Mouse (Mus musculus) v-Abl transformed pro-B cells (cell line): ENCODE data around the gene Fpr1.
"Not testable (repeated sequence)": the region's sequence is repeated elsewhere in the genome, so short reads cannot be mapped to it uniquely, and the experiment has no call there.

ENCODE experiments used
- in situ Hi-C, 2 experiments: fragments of 400-800 bp; cut with MboI; formaldehyde crosslinking; loops; one replicate each; pipeline ENCODE4 v1.15.1; 2025; ENCODE audit not compliant: unreplicated experiment in 2 of 2

Gene Fpr1

DNA sequence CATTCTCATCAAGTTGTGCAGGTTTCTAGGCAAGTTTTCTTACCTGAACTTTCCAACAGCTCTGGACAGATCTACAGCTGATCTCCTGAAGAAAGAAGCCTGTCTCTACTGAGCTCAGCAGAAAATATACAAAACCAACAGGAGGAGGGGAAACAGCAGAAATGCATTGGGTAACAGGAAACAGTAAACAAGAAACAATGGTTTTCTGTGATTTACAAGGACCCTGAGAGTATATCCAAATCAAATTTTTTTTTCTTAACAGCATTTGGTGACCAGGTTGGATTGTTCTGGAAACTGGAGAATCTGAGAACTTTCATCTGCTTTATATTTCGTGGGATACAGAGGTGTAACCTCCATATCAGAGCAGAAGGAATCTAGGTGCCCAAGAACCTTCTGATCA lies at the start of gene Fpr1:
TSS of gene Fpr1 (minus strand) at position 101 of the 400 bp plus-strand sequence.
- in situ Hi-C loops = no loop called here

DNA sequence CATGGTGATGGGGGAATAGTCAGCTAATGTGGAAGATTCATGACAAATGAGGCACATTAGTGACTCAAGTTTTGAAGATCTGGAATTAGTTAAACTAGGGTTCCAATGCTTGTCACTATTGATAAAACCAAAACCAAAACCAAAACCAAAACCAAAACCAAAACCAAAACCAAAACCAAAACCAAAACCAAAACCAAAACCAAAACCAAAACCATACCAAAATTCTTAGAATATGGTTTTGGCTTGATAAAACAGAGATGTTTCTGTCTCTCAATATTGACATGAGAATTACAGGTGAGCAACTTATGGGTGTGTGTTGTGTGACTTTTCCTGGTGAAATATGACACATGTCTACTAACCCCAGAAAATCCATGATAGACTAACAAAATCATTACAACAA lies 34.0 kb upstream of the Fpr1 start:
- in situ Hi-C loops = no loop called here

DNA sequence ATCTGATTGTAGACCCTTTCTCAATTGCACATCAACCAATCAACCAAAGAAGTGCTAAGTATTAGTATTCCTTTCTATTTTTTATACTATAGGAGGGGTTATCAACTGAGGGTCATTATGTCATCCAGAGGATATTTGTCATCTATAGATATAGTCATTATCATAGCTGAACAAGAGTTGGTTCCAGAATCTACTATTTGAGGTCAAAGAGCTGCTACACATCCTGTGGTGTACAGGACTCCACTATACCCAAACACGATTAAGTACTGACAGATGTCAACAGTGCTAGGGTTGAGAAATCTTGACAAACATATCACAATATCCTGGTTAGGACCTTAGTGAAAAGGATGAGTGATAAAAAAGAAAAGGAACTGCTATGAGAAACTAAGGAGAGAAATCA lies 33.6 kb upstream of the Fpr1 start:
- in situ Hi-C loops = no loop called here

DNA sequence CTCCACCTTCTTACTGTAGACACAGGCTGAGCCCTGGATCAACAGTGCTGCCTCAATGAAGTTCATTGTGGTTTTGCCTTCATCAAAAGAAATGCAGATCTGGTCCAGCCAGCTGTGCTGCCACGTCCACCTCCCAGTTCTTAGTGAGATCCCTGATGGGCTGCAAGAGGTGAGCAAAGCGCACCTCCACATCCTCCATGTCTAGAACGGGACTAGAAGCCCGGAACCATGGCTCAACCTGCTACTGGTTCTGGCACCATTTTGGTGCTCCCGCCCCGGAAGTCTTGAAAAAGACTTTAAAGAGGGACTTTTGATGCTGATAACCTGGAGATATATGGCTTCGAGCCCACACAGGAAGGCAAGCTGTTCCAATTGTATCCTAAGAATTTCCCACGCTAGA lies 28.9 kb upstream of the Fpr1 start:
- in situ Hi-C loops = not testable (repeated sequence)

DNA sequence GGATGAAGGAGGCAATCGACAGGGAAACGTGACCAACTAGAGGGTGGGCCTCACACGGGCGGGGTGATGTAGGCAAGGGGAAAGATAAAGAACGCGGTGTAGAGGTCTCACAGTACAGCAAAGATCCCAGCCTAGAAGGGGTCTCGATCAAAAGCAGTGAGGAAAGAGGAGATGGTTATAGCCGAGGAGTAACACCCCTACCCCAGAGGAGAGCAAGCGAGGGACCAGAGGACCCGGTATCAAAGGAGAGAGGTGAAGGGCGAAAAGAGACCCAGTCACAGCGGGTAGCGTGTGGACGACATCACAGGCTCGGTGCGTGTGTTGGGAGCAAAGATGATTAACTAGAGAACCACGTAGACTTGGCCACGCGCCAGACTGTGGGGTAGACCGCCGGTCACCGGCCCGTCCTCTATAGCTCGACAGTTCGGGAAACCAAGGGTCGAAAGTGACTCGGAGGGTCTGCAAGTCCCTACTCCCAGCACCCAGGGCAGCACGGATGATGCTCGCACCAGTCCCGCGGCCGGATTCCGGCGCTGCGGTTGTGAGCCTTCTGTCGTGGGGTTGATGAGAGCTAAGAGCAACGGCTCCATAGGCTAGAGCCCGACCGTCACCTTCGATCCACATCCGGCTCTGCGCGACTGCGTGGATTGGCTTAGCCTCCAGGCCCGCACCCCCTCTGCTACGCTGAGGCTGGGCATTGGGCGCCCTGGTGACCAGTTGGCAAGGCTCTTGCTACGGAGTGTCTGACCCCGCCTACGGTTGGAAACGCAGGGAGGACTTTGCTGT lies 26.1 kb upstream of the Fpr1 start:
- in situ Hi-C loops = no loop called here

DNA sequence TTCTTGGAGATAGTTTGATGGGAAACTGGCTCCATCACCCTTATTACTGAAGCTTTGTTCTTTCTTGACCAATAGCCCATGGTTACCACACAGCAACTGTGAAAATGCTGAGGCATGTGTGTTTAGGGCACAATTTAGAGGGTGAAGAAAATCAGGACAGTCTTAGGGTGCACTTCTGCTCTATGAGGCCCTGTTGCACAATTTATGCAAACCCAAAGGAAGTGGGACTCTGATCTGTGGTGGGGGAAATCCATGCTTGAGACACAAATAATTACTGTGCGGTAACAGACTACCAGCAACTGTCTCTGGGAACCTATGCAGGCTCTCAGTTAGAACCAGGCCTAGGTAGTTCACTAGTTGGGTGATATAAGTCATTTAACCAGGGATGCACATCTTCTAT lies 17.0 kb upstream of the Fpr1 start:
- in situ Hi-C loops = no loop called here

DNA sequence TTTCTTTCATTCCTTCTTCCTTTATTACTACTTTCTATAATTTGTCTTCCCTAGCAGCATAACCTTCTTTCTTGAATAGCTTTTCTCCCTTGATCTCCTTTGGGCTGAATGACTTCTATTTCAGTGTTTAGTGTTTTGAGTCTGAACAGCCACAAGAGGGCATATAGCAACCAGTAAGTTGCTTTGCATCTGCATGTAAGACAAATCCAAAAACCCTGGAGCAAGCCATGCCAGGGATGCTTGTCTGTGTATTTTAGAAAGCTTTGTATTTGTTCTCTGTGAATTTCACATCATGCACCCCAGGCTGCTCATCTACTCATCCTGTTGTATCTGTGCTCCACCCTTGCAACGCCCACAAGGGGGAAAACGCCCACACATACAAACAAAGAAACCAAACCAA lies 15.5 kb upstream of the Fpr1 start:
- in situ Hi-C loops = loop anchor here (5.0 to 10.0 kb wide), 2 partner anchors 137 to 504 kb away; no protein-coding TSS in a partner anchor

DNA sequence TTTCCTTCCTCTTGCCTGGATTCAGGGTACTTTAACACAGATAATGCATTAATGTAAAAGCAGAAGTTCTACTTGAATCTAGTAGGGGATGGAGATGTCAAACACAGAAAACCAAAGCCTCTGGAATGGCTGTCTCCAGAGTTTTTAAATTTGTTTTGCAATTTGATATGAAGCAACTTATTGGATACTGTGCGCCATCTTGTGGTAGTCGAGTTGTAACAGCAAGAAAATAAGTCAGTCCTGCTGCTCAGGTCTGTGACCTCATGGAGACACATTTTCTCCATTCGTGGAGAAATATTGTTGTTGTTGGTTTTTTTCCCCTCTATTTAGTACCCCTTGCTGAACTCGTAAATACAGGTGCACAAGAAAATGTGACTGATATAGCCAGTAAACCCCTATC lies 12.3 kb upstream of the Fpr1 start:
- in situ Hi-C loops = loop anchor here (5.0 to 10.0 kb wide), 2 partner anchors 134 to 501 kb away; no protein-coding TSS in a partner anchor

DNA sequence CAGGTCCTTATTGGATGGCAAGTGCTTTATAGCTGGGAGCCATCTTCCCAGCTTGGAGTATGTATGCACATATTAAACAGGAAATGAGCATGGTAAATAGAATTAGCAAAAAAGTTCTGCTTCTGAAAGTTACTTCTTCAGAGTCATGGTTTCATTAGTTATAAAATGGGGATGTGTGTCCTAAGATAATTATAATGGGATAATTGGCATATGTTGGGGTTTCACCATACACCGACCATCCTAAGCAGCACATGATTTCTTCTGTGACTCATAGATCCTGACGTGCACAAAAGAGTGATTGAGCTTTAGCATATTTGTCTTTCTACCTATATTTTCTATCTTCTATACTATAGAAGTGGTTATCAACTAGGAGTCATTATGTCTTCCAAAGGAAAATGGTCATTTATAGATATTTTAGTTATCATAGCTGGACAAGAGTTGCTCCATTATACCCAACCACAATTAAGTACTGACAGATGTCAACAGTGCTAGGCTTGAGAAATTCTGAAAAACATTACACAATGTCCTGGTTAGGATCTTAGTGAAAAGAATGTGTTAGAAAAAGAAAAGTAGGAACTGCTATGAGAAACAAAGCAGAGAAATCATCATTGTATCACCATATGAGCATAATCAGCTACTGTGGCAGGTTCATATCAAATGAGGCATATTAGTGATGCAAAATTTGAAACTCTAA lies 6.1 kb upstream of the Fpr1 start:
- in situ Hi-C loops = loop anchor here in 1 of 2 experiments (5.0 to 10.0 kb wide), 2 partner anchors 128 to 495 kb away; no protein-coding TSS in a partner anchor

DNA sequence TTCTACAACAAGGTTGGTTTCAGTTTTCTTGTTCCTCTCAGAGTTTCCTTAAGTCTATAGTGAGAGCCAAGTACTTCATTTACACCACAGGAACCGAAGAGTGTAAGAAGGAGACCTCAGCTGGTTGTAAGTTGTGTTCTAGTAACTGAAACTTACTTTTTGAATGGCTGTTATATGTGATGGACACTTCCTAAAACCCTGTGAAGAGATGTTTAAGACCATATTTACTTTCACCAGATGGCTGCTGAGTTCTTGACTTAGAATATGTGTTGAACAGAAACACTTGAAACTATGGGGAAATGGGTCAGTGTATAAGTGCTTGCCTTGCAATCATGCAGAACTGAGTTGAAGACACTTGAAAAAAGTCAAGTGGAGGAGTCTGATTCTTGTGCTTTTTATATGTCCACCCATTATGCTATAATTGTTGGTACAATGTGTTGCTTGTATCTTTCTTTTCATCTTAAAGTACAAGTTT lies 4.1 kb upstream of the Fpr1 start, which contains the start of the genes Fpr2 and Fpr3:
TSS of gene Fpr2 (plus strand) at position 51 of the 475 bp plus-strand sequence.
TSS of gene Fpr3 (plus strand) at position 79 of the 475 bp plus-strand sequence.
- in situ Hi-C loops = no loop called here

DNA sequence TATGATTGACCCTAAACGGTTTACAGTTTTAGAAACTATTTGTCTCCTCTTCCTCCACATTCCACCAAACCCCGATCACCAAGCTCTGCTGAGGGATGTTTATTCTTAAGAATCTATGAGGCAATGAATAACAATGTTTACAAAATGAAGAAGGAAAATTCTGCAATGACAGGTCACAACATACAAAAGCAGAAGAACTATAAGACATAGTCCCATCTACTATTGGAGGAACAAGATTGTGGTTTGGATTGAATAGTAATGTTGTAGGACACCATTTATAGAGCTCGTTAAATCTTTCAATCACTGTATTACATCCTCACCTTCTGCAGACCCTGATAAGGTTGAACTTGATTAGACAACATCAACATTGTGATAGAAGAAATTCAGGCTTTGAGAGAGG lies 1.1 kb downstream of the Fpr1 start:
- in situ Hi-C loops = no loop called here

DNA sequence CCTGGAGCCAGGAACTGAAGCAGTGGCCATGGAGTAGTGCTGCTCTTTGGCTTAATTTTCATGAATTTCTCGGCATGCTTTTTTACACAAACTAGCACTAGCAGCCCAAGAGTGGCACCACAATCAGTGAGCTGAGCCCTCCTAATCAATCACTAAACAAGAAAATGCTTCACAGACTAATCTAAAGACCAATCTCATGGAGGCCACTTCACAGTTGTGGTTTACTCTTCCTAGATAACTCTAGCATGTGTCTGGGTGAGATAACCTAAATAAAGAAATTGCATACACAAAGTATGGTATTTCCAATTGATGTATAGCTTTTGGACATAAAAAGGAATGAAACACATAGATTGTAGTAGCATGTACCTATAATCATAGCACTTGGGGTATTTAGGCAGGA lies 4.4 kb downstream of the Fpr1 start:
- in situ Hi-C loops = no loop called here

DNA sequence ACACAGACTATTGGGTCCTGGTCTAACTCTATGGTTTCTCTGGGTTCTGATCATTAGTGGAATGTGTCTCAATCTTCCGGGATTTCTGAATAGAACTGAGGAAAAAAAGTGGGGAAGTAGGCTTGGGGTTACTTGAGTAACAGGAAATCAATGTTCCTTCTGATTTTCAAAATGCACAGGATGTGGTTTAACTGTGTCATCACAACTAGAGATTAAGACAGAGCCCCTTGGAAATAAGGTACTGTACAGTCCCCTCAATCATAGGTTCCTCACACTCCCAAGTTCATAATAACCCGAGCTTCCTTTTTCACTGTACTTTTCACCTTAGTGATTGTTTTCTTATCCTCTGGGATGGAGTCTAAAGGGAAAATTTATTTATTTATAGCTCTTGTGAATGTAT lies 12.0 kb downstream of the Fpr1 start:
- in situ Hi-C loops = no loop called here

DNA sequence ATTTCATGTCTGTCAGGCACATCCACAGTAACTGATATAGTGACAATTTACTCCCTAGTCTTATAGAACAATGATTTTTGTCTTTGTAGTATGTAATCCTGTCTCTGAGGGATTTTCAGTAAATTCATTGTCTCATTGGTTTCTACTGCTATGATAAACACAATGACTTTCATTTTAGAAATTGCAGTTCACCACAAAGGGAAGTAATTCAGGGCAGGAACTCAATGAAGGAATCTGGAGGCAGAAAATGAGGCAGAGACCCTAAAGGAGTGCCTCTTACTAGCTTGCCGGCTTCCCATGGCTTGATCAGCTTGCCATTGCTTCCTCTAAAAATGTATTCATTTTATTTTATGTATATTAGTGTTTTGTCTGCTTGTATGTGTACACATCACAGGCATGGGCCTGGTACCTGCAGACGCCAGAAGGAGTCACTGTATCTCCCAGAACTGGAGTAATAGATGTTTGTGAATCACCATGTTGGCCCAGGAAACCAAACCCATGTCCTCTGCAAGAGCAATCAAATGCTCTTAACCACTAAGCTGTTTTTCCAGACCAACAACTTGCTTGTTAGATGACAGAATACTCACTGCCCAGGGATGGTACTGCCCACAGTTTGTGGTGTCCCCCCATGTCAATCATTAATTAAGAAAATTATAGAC lies 12.7 kb downstream of the Fpr1 start:
- in situ Hi-C loops = no loop called here

DNA sequence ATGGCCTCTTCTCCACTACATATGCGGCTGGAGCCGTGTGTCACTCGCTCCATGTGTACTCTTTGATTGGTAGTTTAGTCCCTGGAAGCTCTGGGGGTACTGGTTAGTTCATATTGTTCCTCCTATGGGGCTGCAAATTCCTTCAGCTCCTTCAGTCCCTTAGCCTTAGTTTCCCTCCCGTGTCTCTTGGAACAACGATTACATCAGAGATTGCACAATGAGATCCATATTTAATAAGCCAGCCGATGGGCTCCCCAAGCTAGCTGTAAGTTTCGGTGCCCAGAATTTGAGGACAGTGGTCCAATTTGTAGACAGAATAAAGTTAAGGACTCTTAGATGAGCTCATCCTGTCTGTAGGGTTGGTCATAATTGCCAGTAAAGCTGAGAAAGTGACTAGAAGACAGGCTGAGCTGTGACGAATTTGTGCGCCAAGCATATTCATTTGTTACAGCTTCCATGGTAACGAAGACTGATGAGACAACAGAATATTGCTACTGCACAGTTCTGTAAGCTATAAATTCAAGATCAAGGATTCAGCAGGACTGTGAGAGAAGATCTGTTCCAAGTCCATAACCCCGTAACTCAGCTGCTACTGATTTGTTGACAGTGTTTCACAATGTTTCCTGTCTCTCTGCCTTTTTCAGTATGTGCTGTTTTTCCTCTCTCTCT lies 16.8 kb downstream of the Fpr1 start:
- in situ Hi-C loops = no loop called here

DNA sequence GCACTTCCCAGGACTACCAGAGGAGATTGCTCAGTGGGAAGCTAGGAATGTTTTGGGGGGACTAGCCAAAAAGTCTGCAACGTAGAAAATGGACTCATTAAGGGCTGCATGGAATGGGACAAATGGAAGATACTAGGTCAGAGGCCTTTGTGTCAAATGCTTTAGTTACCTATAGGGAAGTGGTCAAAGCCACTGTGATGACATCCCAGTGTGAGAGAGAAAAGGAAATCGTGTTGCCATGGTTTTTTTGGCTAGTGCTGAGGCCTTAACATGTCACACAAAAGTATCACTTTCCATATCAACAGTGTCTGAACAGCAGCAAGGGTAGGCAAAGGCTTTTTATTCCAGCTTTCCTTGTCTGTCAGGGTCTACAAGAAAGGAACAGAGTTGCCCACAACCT lies 18.6 kb downstream of the Fpr1 start:
- in situ Hi-C loops = no loop called here

DNA sequence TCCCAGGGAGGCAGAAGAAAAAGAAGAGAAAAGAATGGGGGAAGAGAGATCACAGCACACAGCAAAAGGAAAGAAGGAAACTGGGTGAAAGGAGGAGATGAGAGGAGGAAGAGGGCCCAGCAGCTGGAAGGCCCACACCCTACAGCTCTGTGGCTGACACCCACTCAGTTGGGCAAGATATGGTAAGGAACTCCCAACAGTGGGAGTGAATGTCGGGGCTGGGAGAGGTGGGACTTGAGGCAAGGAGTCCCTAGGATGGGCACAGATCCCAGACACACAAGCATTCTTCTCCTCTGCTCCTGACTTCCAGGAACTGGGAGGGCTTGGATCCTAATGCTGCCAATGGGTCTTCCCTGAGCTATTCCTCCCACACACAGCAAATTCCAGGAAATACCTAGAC lies 21.4 kb downstream of the Fpr1 start:
- in situ Hi-C loops = no loop called here

DNA sequence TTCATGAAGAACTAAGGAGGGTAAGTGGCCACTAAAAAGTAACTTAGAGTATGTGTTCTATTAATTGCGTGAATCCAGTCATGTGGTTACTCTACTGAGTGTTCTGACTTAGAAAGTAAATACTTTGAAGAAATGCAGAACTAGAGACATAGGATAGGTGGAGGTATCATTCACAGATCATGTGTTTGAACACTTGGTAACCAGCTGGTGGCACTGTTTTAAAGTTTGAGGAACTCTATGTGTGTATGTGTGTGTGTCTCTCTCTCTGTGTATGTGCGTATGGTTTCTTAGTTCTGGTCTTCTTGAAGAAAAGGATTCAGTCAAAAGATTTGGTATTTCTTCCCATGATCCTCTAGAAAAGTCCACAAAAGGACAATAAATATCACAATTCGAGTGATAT lies 23.6 kb downstream of the Fpr1 start:
- in situ Hi-C loops = no loop called here

DNA sequence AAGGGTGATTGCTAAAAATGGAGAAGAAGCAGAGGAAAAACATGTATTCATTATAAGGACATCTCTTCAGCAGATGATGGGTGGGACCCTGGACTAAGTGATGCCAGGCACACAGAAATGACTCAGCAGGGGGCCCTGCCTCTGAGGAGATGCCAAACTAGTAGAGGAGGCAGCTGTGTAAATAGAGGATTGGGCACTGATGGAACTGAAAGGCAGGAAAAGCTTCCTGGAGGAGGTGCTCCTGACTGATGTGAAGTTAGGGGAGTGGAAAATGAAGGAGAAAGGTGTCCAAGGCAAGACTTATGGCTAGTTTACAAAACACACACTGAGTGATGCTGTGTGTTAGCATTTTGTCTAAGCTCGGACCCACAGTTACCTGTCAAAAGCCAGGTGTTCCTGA lies 26.3 kb downstream of the Fpr1 start:
- in situ Hi-C loops = no loop called here

DNA sequence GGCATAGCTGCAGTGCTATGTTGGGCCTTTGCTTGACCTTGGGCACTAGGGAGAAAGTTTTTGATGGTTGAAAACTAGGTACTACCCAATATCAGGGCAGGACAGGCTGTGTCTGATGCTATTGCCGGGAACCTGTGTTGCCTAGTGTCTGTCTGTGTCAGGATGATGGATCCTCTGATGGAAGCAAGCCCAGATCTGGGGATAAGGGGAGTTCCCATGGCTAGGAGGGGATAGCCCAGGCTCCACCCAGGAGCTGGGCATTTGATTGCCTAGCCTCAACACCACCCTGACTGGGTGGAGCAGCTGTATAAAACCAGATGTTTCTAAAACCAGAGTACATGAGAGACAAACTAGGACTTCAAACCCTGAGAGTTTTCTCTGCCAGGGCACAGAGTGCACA lies 27.1 kb downstream of the Fpr1 start:
- in situ Hi-C loops = no loop called here
